Comparison of ENCODE assay signal across 8 mouse cellular contexts in genomic region chr6:42692517-42693190, GRCm38 (mm10). TPM values are rescaled to one million over a fixed set of nuclear protein-coding genes. Genes with fewer than 3 reads are reported as not detected.
DNase-seq lines count a peak whose midpoint lies in the region; ATAC-seq and TF ChIP-seq lines count a peak whose summit lies in the region.

No protein-coding gene starts in this region.

- peak; percentile 81 for DNase-seq in 3134 (ENCODE audit: extremely low read depth, insufficient read length, low spot score)
- DNase-seq in brain, embryonic 18.5 days (ENCODE audit: low read depth, low spot score): peak; percentile 82
- DNase-seq in forebrain, embryonic 10.5 days (ENCODE audit: extremely low spot score, low spot score): peak; percentile 84
- peak; percentile 97 for DNase-seq in kidney, postnatal 0 days (ENCODE audit: low spot score)

- ATAC-seq in heart, embryonic 13.5 days (ENCODE audit: extremely low read depth, insufficient number of reproducible peaks, low FRiP score, low TSS enrichment): peak; percentile 81; the same call in 1 of the 2 replicates
- peak; percentile 93 for ATAC-seq in kidney, postnatal 0 days (replicated peaks; ENCODE audit: low FRiP score, low read depth)
- ATAC-seq in limb, embryonic 15.5 days (ENCODE audit: insufficient number of reproducible peaks, low FRiP score, low TSS enrichment, low read depth): peak; percentile 86
- ATAC-seq in midbrain, embryonic 15.5 days (replicated peaks): peak; percentile 94

- no peak for TF ChIP-seq POLR2A in testis, adult 2 months (IDR thresholded peaks at IDR 0.05; ENCODE audit: control insufficient read depth, low read depth, low read length)

- H3K27ac ChIP-seq in forebrain, embryonic 10.5 days: peak overlapping the region; percentile 94
- peak overlapping the region; percentile 96 for H3K27ac ChIP-seq in heart, embryonic 13.5 days (replicated peaks)
- H3K27ac ChIP-seq in kidney, postnatal 0 days: peak overlapping the region; percentile 85
- peak overlapping the region; percentile 92 for H3K27ac ChIP-seq in limb, embryonic 15.5 days
- H3K27ac ChIP-seq in midbrain, embryonic 15.5 days: peak overlapping the region; percentile 98
- no peak overlapping the region for H3K27ac ChIP-seq in testis, adult 2 months (ENCODE audit: control insufficient read depth, insufficient read depth, low read depth, low read length)

- peak overlapping the region; percentile 89 for H3K4me2 ChIP-seq in heart, embryonic 13.5 days
- peak overlapping the region; percentile 58 for H3K4me2 ChIP-seq in kidney, postnatal 0 days (ENCODE audit: low read length)
- peak overlapping the region; percentile 84 for H3K4me2 ChIP-seq in limb, embryonic 15.5 days
- peak overlapping the region; percentile 75 for H3K4me2 ChIP-seq in midbrain, embryonic 15.5 days

- peaks cover 32% of the 10 kb centered on the region for H3K4me1 ChIP-seq in forebrain, embryonic 10.5 days
- peaks cover 14% of the 10 kb centered on the region for H3K4me1 ChIP-seq in heart, embryonic 13.5 days
- H3K4me1 ChIP-seq in kidney, postnatal 0 days (replicated peaks; ENCODE audit: insufficient read depth, low read length): 0 out of 2 replicates have a peak, but pooled peaks cover 6% of the 10 kb centered on the region
- peaks cover 4% of the 10 kb centered on the region; the same call in 1 of the 2 replicates for H3K4me1 ChIP-seq in limb, embryonic 15.5 days
- peaks cover 36% of the 10 kb centered on the region for H3K4me1 ChIP-seq in midbrain, embryonic 15.5 days
- H3K4me1 ChIP-seq in testis, adult 2 months (ENCODE audit: control insufficient read depth, insufficient read depth, low read length): peaks cover 12% of the 10 kb centered on the region

- no peaks in the 10 kb centered on the region for H3K27me3 ChIP-seq in forebrain, embryonic 10.5 days (ENCODE audit: poor library complexity, severe bottlenecking)
- no peaks in the 10 kb centered on the region for H3K27me3 ChIP-seq in heart, embryonic 13.5 days (replicated peaks)
- no peaks in the 10 kb centered on the region for H3K27me3 ChIP-seq in kidney, postnatal 0 days (ENCODE audit: insufficient read depth, low read length)
- H3K27me3 ChIP-seq in limb, embryonic 15.5 days: no peaks in the 10 kb centered on the region
- H3K27me3 ChIP-seq in midbrain, embryonic 15.5 days (replicated peaks): no peaks in the 10 kb centered on the region
- H3K27me3 ChIP-seq in testis, adult 2 months (ENCODE audit: control insufficient read depth, insufficient read depth, low read length): no peaks in the 10 kb centered on the region

- H3K9me3 ChIP-seq in forebrain, embryonic 10.5 days: no peaks in the 10 kb centered on the region
- no peaks in the 10 kb centered on the region for H3K9me3 ChIP-seq in heart, embryonic 13.5 days
- H3K9me3 ChIP-seq in kidney, postnatal 0 days (replicated peaks; ENCODE audit: low read length): no peaks in the 10 kb centered on the region
- H3K9me3 ChIP-seq in limb, embryonic 15.5 days: no peaks in the 10 kb centered on the region
- no peaks in the 10 kb centered on the region for H3K9me3 ChIP-seq in midbrain, embryonic 15.5 days

- under 1% methylated on average over 32 of the region's 32 CpGs for WGBS in forebrain, embryonic 10.5 days
- under 1% methylated on average over 32 of the region's 32 CpGs for WGBS in heart, embryonic 13.5 days
- under 1% methylated on average over 32 of the region's 32 CpGs for WGBS in kidney, postnatal 0 days
- under 1% methylated on average over 32 of the region's 32 CpGs for WGBS in limb, embryonic 15.5 days
- WGBS in midbrain, embryonic 15.5 days: 0% methylated on average over 32 of the region's 32 CpGs

- peak; percentile 16; the same call in 1 of the 2 replicates for TF ChIP-seq CTCF in kidney, postnatal 0 days (IDR thresholded peaks at IDR 0.05; ENCODE audit: low read depth)
- TF ChIP-seq CTCF in testis, adult 2 months (IDR thresholded peaks at IDR 0.05; ENCODE audit: control insufficient read depth, insufficient read depth, insufficient replicate concordance, low read depth, low read length): no peak

- H3K4me3 ChIP-seq in forebrain, embryonic 10.5 days: peak overlapping the region; percentile 71
- H3K4me3 ChIP-seq in heart, embryonic 13.5 days: peak overlapping the region; percentile 78
- H3K4me3 ChIP-seq in kidney, postnatal 0 days (replicated peaks; ENCODE audit: low read depth, low read length): peak overlapping the region; percentile 62
- peak overlapping the region; percentile 74 for H3K4me3 ChIP-seq in limb, embryonic 15.5 days
- peak overlapping the region; percentile 89 for H3K4me3 ChIP-seq in midbrain, embryonic 15.5 days
- peak overlapping the region; percentile 77 for H3K4me3 ChIP-seq in testis, adult 2 months (ENCODE audit: control insufficient read depth, low read depth, low read length)

- peaks cover 30% of the 10 kb centered on the region for H3K36me3 ChIP-seq in forebrain, embryonic 10.5 days (replicated peaks)
- H3K36me3 ChIP-seq in heart, embryonic 13.5 days: peaks cover 27% of the 10 kb centered on the region
- 0 out of 2 replicates have a peak, but pooled peaks cover under 1% of the 10 kb centered on the region for H3K36me3 ChIP-seq in kidney, postnatal 0 days (ENCODE audit: insufficient read depth, low read length)
- peaks cover 9% of the 10 kb centered on the region; the same call in 1 of the 2 replicates for H3K36me3 ChIP-seq in limb, embryonic 15.5 days
- H3K36me3 ChIP-seq in midbrain, embryonic 15.5 days (replicated peaks): peaks cover 2% of the 10 kb centered on the region; the same call in 1 of the 2 replicates
- H3K36me3 ChIP-seq in testis, adult 2 months (ENCODE audit: control insufficient read depth, insufficient read depth, low read length): no peaks in the 10 kb centered on the region

- peak overlapping the region; percentile 90 for H3K9ac ChIP-seq in heart, embryonic 13.5 days
- peak overlapping the region; percentile 60 for H3K9ac ChIP-seq in kidney, postnatal 0 days (ENCODE audit: low read depth, low read length)
- H3K9ac ChIP-seq in limb, embryonic 15.5 days: peak overlapping the region; percentile 86
- H3K9ac ChIP-seq in midbrain, embryonic 15.5 days: peak overlapping the region; percentile 96

RNA-seq across cellular contexts. Expression of gene Tcaf1, which starts 17.2 kb away (rescaled TPM):
- 97.3 and 99.4 TPM in 2 replicates for polyA plus RNA-seq in forebrain, embryonic 10.5 days (2016; fragmentation: Nextera tagmentation; extraction: Ambion mirVana)
- 47.9 and 52.2 TPM in 2 replicates for polyA plus RNA-seq in heart, embryonic 13.5 days (2015; fragmentation: Nextera tagmentation; extraction: Ambion mirVana)
- polyA plus RNA-seq in kidney, postnatal 0 days (2015; fragmentation: Nextera tagmentation; extraction: Ambion mirVana): 59.6 and 63.4 TPM in 2 replicates
- 63.7 and 64.5 TPM in 2 replicates for polyA plus RNA-seq in limb, embryonic 15.5 days (2015; fragmentation: Nextera tagmentation; extraction: Ambion mirVana)
- 237 and 249 TPM in 2 replicates for polyA plus RNA-seq in midbrain, embryonic 15.5 days (2015; fragmentation: Nextera tagmentation; extraction: Ambion mirVana)
- polyA plus RNA-seq in testis, adult 2 months (2012; rRNA removed): 2.2 and 2.6 TPM in 2 replicates

RNA-seq across cellular contexts. Expression of gene Olfr453, which starts 46.5 kb away (rescaled TPM):
- polyA plus RNA-seq in forebrain, embryonic 10.5 days (2016; fragmentation: Nextera tagmentation; extraction: Ambion mirVana): not detected in 2 replicates
- polyA plus RNA-seq in heart, embryonic 13.5 days (2015; fragmentation: Nextera tagmentation; extraction: Ambion mirVana): not detected in 2 replicates
- polyA plus RNA-seq in kidney, postnatal 0 days (2015; fragmentation: Nextera tagmentation; extraction: Ambion mirVana): not detected in 2 replicates
- polyA plus RNA-seq in limb, embryonic 15.5 days (2015; fragmentation: Nextera tagmentation; extraction: Ambion mirVana): not detected in 2 replicates
- not detected in 2 replicates for polyA plus RNA-seq in midbrain, embryonic 15.5 days (2015; fragmentation: Nextera tagmentation; extraction: Ambion mirVana)
- polyA plus RNA-seq in testis, adult 2 months (2012; rRNA removed): not detected in 2 replicates

RNA-seq across cellular contexts. Expression of gene Tcaf2, which starts 47.6 kb away (rescaled TPM):
- polyA plus RNA-seq in forebrain, embryonic 10.5 days (2016; fragmentation: Nextera tagmentation; extraction: Ambion mirVana): 4.4 and 5.0 TPM in 2 replicates
- polyA plus RNA-seq in heart, embryonic 13.5 days (2015; fragmentation: Nextera tagmentation; extraction: Ambion mirVana): 2.3 and 2.8 TPM in 2 replicates
- polyA plus RNA-seq in kidney, postnatal 0 days (2015; fragmentation: Nextera tagmentation; extraction: Ambion mirVana): 3.0 and 3.2 TPM in 2 replicates
- polyA plus RNA-seq in limb, embryonic 15.5 days (2015; fragmentation: Nextera tagmentation; extraction: Ambion mirVana): 5.0 and 5.2 TPM in 2 replicates
- 1.4 and 1.6 TPM in 2 replicates for polyA plus RNA-seq in midbrain, embryonic 15.5 days (2015; fragmentation: Nextera tagmentation; extraction: Ambion mirVana)
- 0.29 and 0.43 TPM in 2 replicates for polyA plus RNA-seq in testis, adult 2 months (2012; rRNA removed)

Comparison
In these comparisons a context has a peak if more than half of its experiments do, and no peak if none do; other contexts are left out.
1. RNA of gene Tcaf1, which starts 17.2 kb away (polyA plus RNA-seq): 237 to 249 TPM in midbrain, embryonic 15.5 days, 97.3 to 99.4 TPM in forebrain, embryonic 10.5 days, 63.7 to 64.5 TPM in limb, embryonic 15.5 days, 59.6 to 63.4 TPM in kidney, postnatal 0 days and 47.9 to 52.2 TPM in heart, embryonic 13.5 days; 2.2 to 2.6 TPM in testis, adult 2 months; every median in the first group is over 10 times any median in the second.
2. Peak in every context shown above with its lines, with median percentiles within 50 percentile points of each other: DNase-seq, H3K4me3 ChIP-seq, ATAC-seq, H3K4me2 ChIP-seq and H3K9ac ChIP-seq.